Mouse (Mus musculus): ENCODE measurements around the gene Osbpl11. TPM values are rescaled to one million over a fixed set of nuclear protein-coding genes. Genes with fewer than 3 reads are reported as not detected.

Gene Osbpl11
- total RNA-seq, 4 experiments from 2014 or later = 34.5 to 41.2 (median 37.7) TPM

Other genes with a start within 250 kb of the Osbpl11 start
- 1 to 10 TPM; 1.0 to 6.4 (median 3.7) TPM for gene Iqcg, start 128.9 kb upstream of the Osbpl11 start, total RNA-seq (2022)
- gene Rpl35a, start 128.6 kb upstream of the Osbpl11 start, total RNA-seq (2022) = 100 to 1,000 TPM; 636 to 871 (median 712) TPM
- gene Lmln, start 122.5 kb upstream of the Osbpl11 start, total RNA-seq (2022) = 10 to 100 TPM; 11.7 to 39.2 (median 25.1) TPM
- gene Snx4, start 66.4 kb downstream of the Osbpl11 start, total RNA-seq (2022) = 10 to 100 TPM; 40.6 to 55.9 (median 48.8) TPM
- gene Zfp148, start 195.8 kb downstream of the Osbpl11 start, total RNA-seq (2022) = 10 to 100 TPM; 52.2 to 82.0 (median 73.8) TPM